Mouse (Mus musculus) MEL (cell line): Measurements from ENCODE around the gene Bhlhe41. TPM values are rescaled to one million over a fixed set of nuclear protein-coding genes. Genes with fewer than 3 reads are reported as not detected.

Experiments used
- DNase-seq: peaks from one replicate; pipeline ENCODE4 v3.0.0; 2011; ENCODE audit warnings: low read depth, low spot score
- H3K27ac ChIP-seq: 2 replicates; pipeline ENCODE4 v1.5.1; 2012; ENCODE audit warnings: low read depth, mild to moderate bottlenecking, control low read depth, low read length, moderate library complexity; ENCODE audit not compliant: control insufficient read depth
- H3K27me3 ChIP-seq, 2 experiments: fragments of 150-350 bp in 1 of 2; sonication (generic) in 1 of 2; 2 replicates each; pipeline ENCODE4 v1.6.1; 2012; ENCODE audit warnings: low read length in 2 of 2, mild to moderate bottlenecking in 2 of 2, improper control_type of control experiment in 1 of 2, moderate library complexity in 1 of 2; ENCODE audit not compliant: insufficient read depth in 2 of 2, control insufficient read depth in 1 of 2
- H3K36me3 ChIP-seq, 2 experiments: 2 replicates each; pipeline ENCODE4 v1.6.1; 2012 to 2014; ENCODE audit warnings: low read length in 2 of 2, improper control_type of control experiment in 1 of 2, inconsistent platforms in 1 of 2, mild to moderate bottlenecking in 1 of 2; ENCODE audit not compliant: insufficient read depth in 2 of 2, control insufficient read depth in 1 of 2
- H3K4me1 ChIP-seq, 2 experiments: fragments of 150-350 bp in 1 of 2; sonication (generic) in 1 of 2; 2 replicates each; pipeline ENCODE4 v1.6.1; 2012; ENCODE audit warnings: low read length in 2 of 2, improper control_type of control experiment in 1 of 2, mild to moderate bottlenecking in 1 of 2; ENCODE audit not compliant: insufficient read depth in 2 of 2, control insufficient read depth in 1 of 2
- H3K4me3 ChIP-seq, 2 experiments: fragments of 150-350 bp in 1 of 2; sonication (generic) in 1 of 2; 2 replicates each; pipeline ENCODE4 v1.5.1; 2012; ENCODE audit warnings: low read depth in 2 of 2, low read length in 2 of 2, mild to moderate bottlenecking in 2 of 2, moderate library complexity in 2 of 2, control low read depth in 1 of 2, improper control_type of control experiment in 1 of 2; ENCODE audit not compliant: control insufficient read depth in 1 of 2, insufficient read depth in 1 of 2
- H3K79me2 ChIP-seq: 2 replicates; pipeline ENCODE4 v1.6.1; 2012; ENCODE audit warnings: mild to moderate bottlenecking, low read length, moderate library complexity; ENCODE audit not compliant: control insufficient read depth, poor library complexity, insufficient read depth
- H3K9ac ChIP-seq: 2 replicates; pipeline ENCODE4 v1.6.1; 2012; ENCODE audit warnings: low read depth, mild to moderate bottlenecking, control low read depth, low read length, moderate library complexity; ENCODE audit not compliant: control insufficient read depth, poor library complexity, severe bottlenecking
- H3K9me3 ChIP-seq: fragments of 150-350 bp; sonication (generic); replicated peaks from 2 replicates; pipeline ENCODE4 v1.6.1; 2012; ENCODE audit warnings: mild to moderate bottlenecking, low read length, improper control_type of control experiment, moderate library complexity; ENCODE audit not compliant: insufficient read depth
- CHD1 ChIP-seq: IDR thresholded peaks from 2 replicates; pipeline ENCODE4 v1.6.1; 2012; ENCODE audit warnings: low read depth, mild to moderate bottlenecking, inconsistent platforms, low read length, improper control_type of control experiment
- GATA1 ChIP-seq: IDR thresholded peaks from 2 replicates; pipeline ENCODE4 v1.6.1; 2011; ENCODE audit warnings: low read depth, low read length, improper control_type of control experiment
- MYC ChIP-seq: IDR thresholded peaks from 2 replicates; pipeline ENCODE4 v1.6.1; 2011; ENCODE audit warnings: low read depth, mild to moderate bottlenecking, low read length, improper control_type of control experiment, moderate library complexity
- USF2 ChIP-seq, 2 experiments: IDR thresholded peaks; 2 replicates each; pipeline ENCODE4 v1.6.1; 2011 to 2012; ENCODE audit warnings: improper control_type of control experiment in 2 of 2, low read length in 2 of 2, borderline replicate concordance in 1 of 2, inconsistent platforms in 1 of 2, low read depth in 1 of 2, mild to moderate bottlenecking in 1 of 2; ENCODE audit not compliant: insufficient read depth in 1 of 2
- polyA plus RNA-seq, 2 experiments: library from polyadenylated mRNA; stranded (reverse) in 1 of 2; unstranded in 1 of 2; fragments of >175 nt in 1 of 2; fragments of >200 nt in 1 of 2; gene quantifications; 2 replicates each; pipeline versions ENCODE4 v1.2.1 to v1.2.4; 2012; ENCODE audit warnings: low replicate concordance in 2 of 2, low read depth in 1 of 2; ENCODE audit not compliant: insufficient read length in 2 of 2, insufficient read depth in 1 of 2, missing spikeins in 1 of 2
- total RNA-seq: library from RNA; depleted of rRNA; stranded (reverse); fragments of 300-350 nt; gene quantifications from 2 replicates; pipeline ENCODE4 v1.2.3, GENCODE M21; 2012; rRNA removed

Bhlhe41 gene
- total and polyA plus RNA-seq, 3 experiments, result not detected

GRCm38 (mm10) chr6:145809566-145809965 is 55.8 kb downstream of the Bhlhe41 start:
- no peaks in the 10 kb centered on the region for H3K79me2 ChIP-seq
- no peaks in the 10 kb centered on the region for H3K27me3 ChIP-seq
- no peaks in the 10 kb centered on the region for H3K4me1 ChIP-seq
- no peaks in the 10 kb centered on the region for H3K9me3 ChIP-seq
- TF ChIP-seq CHD1 (no peak), GATA1 (no peak), MYC (no peak), USF2 (IDR thresholded peaks at IDR 0.05; ENCODE audit: borderline replicate concordance in 1 of 2, insufficient read depth in 1 of 2, low read depth in 1 of 2, low read length in 2 of 2) (no peak)
- H3K4me3 ChIP-seq, result no peak overlapping the region
- no peak overlapping the region for H3K27ac ChIP-seq
- DNase-seq, result no peak
- H3K36me3 ChIP-seq, result no peaks in the 10 kb centered on the region
- H3K9ac ChIP-seq, result no peak overlapping the region

Other genes with a start within 250 kb of the Bhlhe41 start
- 0.16 and 0.23 TPM in 2 replicates for gene Tuba3b, start 249.8 kb downstream of the Bhlhe41 start, total RNA-seq
- gene Tuba3b, start 249.8 kb downstream of the Bhlhe41 start, polyA plus RNA-seq, result under 1 TPM in 1 of 2 experiments, not detected in 1; 0.06 TPM
- not detected in 2 replicates for gene Rassf8, start 118.8 kb downstream of the Bhlhe41 start, total RNA-seq
- not detected for gene Rassf8, start 118.8 kb downstream of the Bhlhe41 start, polyA plus RNA-seq
- gene Sspn, start 66.1 kb upstream of the Bhlhe41 start, total RNA-seq, result not detected in 2 replicates
- not detected for gene Sspn, start 66.1 kb upstream of the Bhlhe41 start, polyA plus RNA-seq